Mouse (Mus musculus) forebrain, postnatal 0 days (tissue): Measurements from ENCODE around the gene Trappc4. TPM values are rescaled to one million over a fixed set of nuclear protein-coding genes. Genes with fewer than 3 reads are reported as not detected.
"Not testable (repeated sequence)": the region's sequence is repeated elsewhere in the genome, so short reads cannot be mapped to it uniquely, and the experiment has no call there.

Source experiments
- ATAC-seq: fragments of 200-750 bp; cut with Nextera tagmentation; 2 replicates; pipeline ENCODE4 v1.8.0; 2017; ENCODE audit warnings: mild to moderate bottlenecking, moderate library complexity
- DNase-seq: peaks from one replicate; pipeline ENCODE4 v3.0.0-alpha.2; 2015
- H3K27ac ChIP-seq: fragments of 300-500 bp; sonication (generic); 2 replicates; pipeline ENCODE4 v1.5.1; 2014; ENCODE audit warnings: low read depth, mild to moderate bottlenecking, antibody characterized with exemption, low read length, moderate library complexity, mixed read lengths
- H3K27me3 ChIP-seq: fragments of 300-500 bp; sonication (generic); 2 replicates; pipeline ENCODE4 v1.6.1; 2014; ENCODE audit warnings: mild to moderate bottlenecking, low read length, mixed read lengths; ENCODE audit not compliant: insufficient read depth
- H3K36me3 ChIP-seq: fragments of 300-500 bp; sonication (generic); 2 replicates; pipeline ENCODE4 v1.6.1; 2014; ENCODE audit warnings: mild to moderate bottlenecking, moderate library complexity; ENCODE audit not compliant: insufficient read depth
- H3K4me1 ChIP-seq: fragments of 300-500 bp; sonication (generic); 2 replicates; pipeline ENCODE4 v1.6.1; 2014; ENCODE audit warnings: antibody characterized with exemption; ENCODE audit not compliant: insufficient read depth
- H3K4me2 ChIP-seq: fragments of 300-500 bp; sonication (generic); 2 replicates; pipeline ENCODE4 v1.6.1; 2014; ENCODE audit warnings: low read depth, mild to moderate bottlenecking, moderate library complexity
- H3K4me3 ChIP-seq: fragments of 300-500 bp; sonication (generic); 2 replicates; pipeline ENCODE4 v1.5.1; 2014; ENCODE audit warnings: low read depth, low read length, mixed read lengths
- H3K9ac ChIP-seq: fragments of 300-500 bp; sonication (generic); 2 replicates; pipeline ENCODE4 v1.6.1; 2014; ENCODE audit warnings: mild to moderate bottlenecking
- H3K9me3 ChIP-seq: fragments of 300-500 bp; sonication (generic); 2 replicates; pipeline ENCODE4 v1.6.1; 2016; ENCODE audit warnings: low read length
- CTCF ChIP-seq: sonication (generic); IDR thresholded peaks from 2 replicates; pipeline ENCODE4 v1.5.1; 2016; ENCODE audit warnings: antibody characterized with exemption, control low read depth, low read depth
- WGBS: fragments of 180-500 bp; shearing (Covaris S2); extraction: QIAGEN DNeasy Blood & Tissue Kit; methylation state at CpG from one replicate; pipeline ENCODE4 v1.1.7; 2014; 5-methylcytosine and 5-hydroxymethylcytosine counted together
- polyA plus RNA-seq: library from polyadenylated mRNA; unstranded; fragments of >200 nt; fragmentation: Nextera tagmentation; extraction: Ambion mirVana; gene quantifications from 2 replicates; pipeline ENCODE4 v1.2.1, GENCODE M21; 2015
- total RNA-seq: library from RNA; depleted of rRNA; stranded (reverse); fragments of >200 nt; gene quantifications from 2 replicates; pipeline ENCODE4 v1.2.3, GENCODE M21; 2014

The Trappc4 gene
- total and polyA plus RNA-seq, 2 experiments from 2014 or later, result 195 to 369 TPM

GRCm38 (mm10) chr9:44417892-44418363 is 10.5 kb upstream of the Trappc4 start:
- H3K4me3 ChIP-seq, result peak overlapping the region; percentile 72
- WGBS, result under 1% methylated on average over 38 of the region's 38 CpGs

GRCm38 (mm10) chr9:44417156-44417891 is 9.9 kb upstream of the Trappc4 start:
- peaks cover 6% of the 10 kb centered on the region; the same call in 1 of the 2 replicates for H3K4me1 ChIP-seq
- H3K9me3 ChIP-seq, result no peaks in the 10 kb centered on the region
- H3K36me3 ChIP-seq, result peaks cover 10% of the 10 kb centered on the region
- ATAC-seq, result peak; percentile 26; the same call in 1 of the 2 replicates
- peak overlapping the region; percentile 76 for H3K9ac ChIP-seq
- H3K4me2 ChIP-seq, result peak overlapping the region; percentile 98
- H3K27me3 ChIP-seq, result no peaks in the 10 kb centered on the region
- H3K27ac ChIP-seq, result peak overlapping the region; percentile 77; the same call in 1 of the 2 replicates
- DNase-seq, result no peak
- no peak for TF ChIP-seq CTCF
- 8% methylated on average over 26 of the region's 26 CpGs for WGBS
- peak overlapping the region; percentile 72 for H3K4me3 ChIP-seq

More at GRCm38 (mm10) chr9:44417892-44418363, 10.5 kb upstream of the Trappc4 start:
- Histone ChIP-seq H3K4me2 (peak overlapping the region; percentile 98), H3K27ac (peak overlapping the region; percentile 77), H3K27me3 (no peaks in the 10 kb centered on the region), H3K36me3 (peaks cover 5% of the 10 kb centered on the region), H3K9ac (peak overlapping the region; percentile 76), H3K4me1 (peaks cover 6% of the 10 kb centered on the region; the same call in 1 of the 2 replicates), H3K9me3 (no peaks in the 10 kb centered on the region)
- DNase-seq (peak; percentile 96), ATAC-seq (peak; percentile 89)
- peak; percentile 93 for TF ChIP-seq CTCF

- Histone ChIP-seq H3K27me3 (no peaks in the 10 kb centered on the region), H3K27ac (no peak overlapping the region), H3K9me3 (no peaks in the 10 kb centered on the region), H3K36me3 (peaks cover 38% of the 10 kb centered on the region), H3K9ac (no peak overlapping the region), H3K4me2 (no peak overlapping the region), H3K4me1 (peaks cover 10% of the 10 kb centered on the region; the same call in 1 of the 2 replicates), H3K4me3 (no peak overlapping the region)
- WGBS, result 85% methylated on average over 2 of the region's 2 CpGs
- no peak for ATAC-seq
- TF ChIP-seq CTCF, result no peak
- DNase-seq, result no peak
These were observed 5.4 kb upstream of the Trappc4 start for GRCm38 (mm10) chr9:44412781-44413180.

GRCm38 (mm10) chr9:44412306-44412705 is 4.9 kb upstream of the Trappc4 start:
- TF ChIP-seq CTCF, result no peak
- H3K9me3 ChIP-seq, result no peaks in the 10 kb centered on the region
- H3K4me2 ChIP-seq, result no peak overlapping the region
- no peak overlapping the region for H3K9ac ChIP-seq
- 86% methylated on average over 4 of the region's 4 CpGs for WGBS
- no peaks in the 10 kb centered on the region for H3K27me3 ChIP-seq
- ATAC-seq, result no peak
- no peak overlapping the region for H3K4me3 ChIP-seq
- H3K4me1 ChIP-seq, result peaks cover 8% of the 10 kb centered on the region; the same call in 1 of the 2 replicates
- DNase-seq, result no peak
- H3K36me3 ChIP-seq, result peaks cover 38% of the 10 kb centered on the region
- H3K27ac ChIP-seq, result no peak overlapping the region

- DNase-seq (no peak), ATAC-seq (no peak)
- Histone ChIP-seq H3K4me3 (no peak overlapping the region), H3K4me1 (0 out of 2 replicates have a peak, but pooled peaks cover 3% of the 10 kb centered on the region), H3K9me3 (no peaks in the 10 kb centered on the region), H3K27me3 (no peaks in the 10 kb centered on the region), H3K27ac (no peak overlapping the region), H3K9ac (no peak overlapping the region), H3K4me2 (no peak overlapping the region), H3K36me3 (peaks cover 38% of the 10 kb centered on the region)
- 94% methylated on average over 1 of the region's 1 CpGs for WGBS
- TF ChIP-seq CTCF, result no peak
These were observed 4.3 kb upstream of the Trappc4 start for GRCm38 (mm10) chr9:44411601-44412130.

- TF ChIP-seq CTCF, result no peak
- Histone ChIP-seq H3K4me3 (no peak overlapping the region), H3K9me3 (no peaks in the 10 kb centered on the region), H3K27ac (no peak overlapping the region), H3K4me2 (no peak overlapping the region), H3K9ac (no peak overlapping the region), H3K4me1 (peaks cover 7% of the 10 kb centered on the region; the same call in 1 of the 2 replicates), H3K36me3 (peaks cover 38% of the 10 kb centered on the region), H3K27me3 (no peaks in the 10 kb centered on the region)
- WGBS, result 75% methylated on average over 2 of the region's 2 CpGs
- DNase-seq (no peak), ATAC-seq (no peak)
These were observed 3.4 kb upstream of the Trappc4 start for GRCm38 (mm10) chr9:44410647-44411336.

GRCm38 (mm10) chr9:44408693-44409092 is 1.3 kb upstream of the Trappc4 start:
- Histone ChIP-seq H3K4me3 (peak overlapping the region; percentile 77), H3K36me3 (peaks cover 53% of the 10 kb centered on the region), H3K4me2 (peak overlapping the region; percentile 76)
- WGBS, result 86% methylated on average over 9 of the region's 9 CpGs
- H3K9me3 ChIP-seq, ATAC-seq, H3K9ac ChIP-seq, H3K27me3 ChIP-seq, H3K27ac ChIP-seq, DNase-seq, H3K4me1 ChIP-seq: not testable (repeated sequence)
